Mouse (Mus musculus): Measurements from ENCODE around the gene Clic1.

DNA sequence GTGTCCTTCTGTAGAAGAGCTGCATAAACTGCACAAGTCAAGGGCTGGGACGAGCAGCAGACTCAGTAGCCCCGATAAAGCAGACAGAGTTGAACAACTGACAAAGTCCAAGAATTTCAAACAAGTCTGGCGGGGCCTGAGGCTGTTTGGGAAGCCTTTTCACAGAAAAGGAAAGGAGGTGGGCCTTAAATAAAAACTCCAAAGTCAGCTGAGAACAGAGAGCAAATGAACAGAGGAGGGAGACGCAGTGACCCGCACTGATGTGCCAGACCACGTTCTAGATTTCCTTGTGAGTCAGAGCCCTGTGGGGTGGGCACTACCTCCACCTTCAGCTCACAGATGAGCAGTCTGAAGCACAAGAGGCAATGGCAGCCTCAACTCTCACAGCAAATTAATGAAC, 14.9 kb upstream of the Clic1 start:
- TF ChIP-seq CTCF (IDR thresholded peaks at IDR 0.05; ENCODE audit: control insufficient read depth, insufficient read depth, insufficient read length) (no peak), MAX (IDR thresholded peaks at IDR 0.05) (no peak)

Data from C2C12 (cell line).